Mouse (Mus musculus): ENCODE measurements around the gene H2-T22.

GRCm38 (mm10) chr17:35997713-35998510 is 44.6 kb downstream of the H2-T22 start:
- TF ChIP-seq EP300 (IDR thresholded peaks at IDR 0.05; ENCODE audit: low read depth), result no peak
- no peak for TF ChIP-seq CTCF (IDR thresholded peaks at IDR 0.05; ENCODE audit: low read depth)
